Mouse (Mus musculus) limb, embryonic 10.5 days (tissue): Measurements from ENCODE around the gene Cdc42ep1. TPM values are rescaled to one million over a fixed set of nuclear protein-coding genes. Genes with fewer than 3 reads are reported as not detected.
A peak's percentile ranks its signal among the peaks of the same experiment; 100 is the strongest.

Experiments used
- DNase-seq: peaks from one replicate; pipeline ENCODE4 v3.0.0-alpha.2; 2017; ENCODE audit warnings: low spot score
- H3K27ac ChIP-seq: fragments of 300-500 bp; sonication (generic); 2 replicates; pipeline ENCODE4 v1.5.1; 2016; ENCODE audit warnings: mild to moderate bottlenecking
- H3K27me3 ChIP-seq: fragments of 300-500 bp; sonication (generic); 2 replicates; pipeline ENCODE4 v1.6.1; 2016; ENCODE audit warnings: low read depth, mild to moderate bottlenecking; ENCODE audit not compliant: poor library complexity, severe bottlenecking
- H3K36me3 ChIP-seq: fragments of 300-500 bp; sonication (generic); 2 replicates; pipeline ENCODE4 v1.6.1; 2016; ENCODE audit warnings: mild to moderate bottlenecking, moderate library complexity
- H3K4me1 ChIP-seq: fragments of 300-500 bp; sonication (generic); 2 replicates; pipeline ENCODE4 v1.6.1; 2016
- H3K4me3 ChIP-seq: fragments of 300-500 bp; sonication (generic); 2 replicates; pipeline ENCODE4 v1.5.1; 2016; ENCODE audit warnings: mild to moderate bottlenecking, moderate library complexity
- H3K9me3 ChIP-seq: fragments of 300-500 bp; sonication (generic); replicated peaks from 2 replicates; pipeline ENCODE4 v1.6.1; 2016; ENCODE audit warnings: mild to moderate bottlenecking
- WGBS: fragments of 180-500 bp; shearing (Covaris S2); methylation state at CpG from one replicate; pipeline ENCODE4 v1.1.7; 2016; 5-methylcytosine and 5-hydroxymethylcytosine counted together
- polyA plus RNA-seq: library from polyadenylated mRNA; unstranded; fragments of >200 nt; fragmentation: Nextera tagmentation; extraction: Ambion mirVana; gene quantifications from 2 replicates; pipeline ENCODE4 v1.2.1, GENCODE M21; 2016

Gene Cdc42ep1
- polyA plus RNA-seq, 1 experiment from 2014 or later = 18.8 TPM

GRCm38 (mm10) chr15:78832701-78833123, 9.7 kb upstream of the Cdc42ep1 start:
- 13% methylated on average over 14 of the region's 14 CpGs for WGBS
- Histone ChIP-seq H3K9me3 (no peaks in the 10 kb centered on the region), H3K27me3 (peaks cover 3% of the 10 kb centered on the region), H3K4me3 (peak overlapping the region; percentile 31), H3K36me3 (no peaks in the 10 kb centered on the region), H3K27ac (peak overlapping the region; percentile 90), H3K4me1 (peaks cover 70% of the 10 kb centered on the region)
- peak; percentile 73 for DNase-seq

- Histone ChIP-seq H3K27ac (peak overlapping the region; percentile 90), H3K9me3 (no peaks in the 10 kb centered on the region), H3K36me3 (no peaks in the 10 kb centered on the region), H3K4me3 (no peak overlapping the region), H3K27me3 (no peaks in the 10 kb centered on the region), H3K4me1 (peaks cover 62% of the 10 kb centered on the region)
- DNase-seq = no peak
- 91% methylated on average over 3 of the region's 3 CpGs for WGBS
Observed at GRCm38 (mm10) chr15:78833582-78833981, 8.8 kb upstream of the Cdc42ep1 start.

- H3K4me1 ChIP-seq = peaks cover 69% of the 10 kb centered on the region
- 22% methylated on average over 10 of the region's 10 CpGs for WGBS
Observed at GRCm38 (mm10) chr15:78834233-78835005, 8.0 kb upstream of the Cdc42ep1 start.

GRCm38 (mm10) chr15:78835200-78836085, 7.0 kb upstream of the Cdc42ep1 start:
- 13% methylated on average over 12 of the region's 12 CpGs for WGBS
- H3K4me1 ChIP-seq = peaks cover 79% of the 10 kb centered on the region
- no peaks in the 10 kb centered on the region for H3K36me3 ChIP-seq
- no peaks in the 10 kb centered on the region for H3K27me3 ChIP-seq
- H3K27ac ChIP-seq = peak overlapping the region; percentile 90
- no peaks in the 10 kb centered on the region for H3K9me3 ChIP-seq
- DNase-seq = no peak
- H3K4me3 ChIP-seq = peak overlapping the region; percentile 2; the same call in 1 of the 2 replicates

More at GRCm38 (mm10) chr15:78834233-78835005, 8.0 kb upstream of the Cdc42ep1 start:
- DNase-seq = no peak
- Histone ChIP-seq H3K27me3 (no peaks in the 10 kb centered on the region), H3K36me3 (no peaks in the 10 kb centered on the region), H3K27ac (peak overlapping the region; percentile 90), H3K4me3 (no peak overlapping the region), H3K9me3 (no peaks in the 10 kb centered on the region)

GRCm38 (mm10) chr15:78836086-78836621, 6.3 kb upstream of the Cdc42ep1 start:
- Histone ChIP-seq H3K27me3 (no peaks in the 10 kb centered on the region), H3K4me1 (peaks cover 81% of the 10 kb centered on the region), H3K4me3 (peak overlapping the region; percentile 16; the same call in 1 of the 2 replicates), H3K9me3 (no peaks in the 10 kb centered on the region), H3K36me3 (no peaks in the 10 kb centered on the region), H3K27ac (peak overlapping the region; percentile 90)
- no peak for DNase-seq
- WGBS = 25% methylated on average over 8 of the region's 8 CpGs

- DNase-seq = peak; percentile 73
- 0% methylated on average over 2 of the region's 2 CpGs for WGBS
Observed at GRCm38 (mm10) chr15:78839744-78840143, 2.7 kb upstream of the Cdc42ep1 start.

GRCm38 (mm10) chr15:78840241-78840640, 2.2 kb upstream of the Cdc42ep1 start:
- DNase-seq = no peak
- H3K9me3 ChIP-seq = no peaks in the 10 kb centered on the region
- H3K4me1 ChIP-seq = peaks cover 79% of the 10 kb centered on the region
- H3K4me3 ChIP-seq = 0 out of 2 replicates have a peak overlapping the region, but pooled peaks have one; percentile 9
- 42% methylated on average over 3 of the region's 3 CpGs for WGBS
- H3K27ac ChIP-seq = peak overlapping the region; percentile 84
- no peaks in the 10 kb centered on the region for H3K36me3 ChIP-seq
- peaks cover 23% of the 10 kb centered on the region for H3K27me3 ChIP-seq

More at GRCm38 (mm10) chr15:78839744-78840143, 2.7 kb upstream of the Cdc42ep1 start:
- Histone ChIP-seq H3K4me3 (0 out of 2 replicates have a peak overlapping the region, but pooled peaks have one; percentile 9), H3K27ac (peak overlapping the region; percentile 84), H3K4me1 (peaks cover 81% of the 10 kb centered on the region), H3K27me3 (peaks cover 20% of the 10 kb centered on the region), H3K36me3 (no peaks in the 10 kb centered on the region), H3K9me3 (no peaks in the 10 kb centered on the region)

- Histone ChIP-seq H3K9me3 (no peaks in the 10 kb centered on the region), H3K4me3 (no peak overlapping the region), H3K27me3 (peaks cover 23% of the 10 kb centered on the region), H3K4me1 (peaks cover 79% of the 10 kb centered on the region), H3K27ac (peak overlapping the region; percentile 84), H3K36me3 (no peaks in the 10 kb centered on the region)
- DNase-seq = no peak
- WGBS = 33% methylated on average over 11 of the region's 11 CpGs
Observed at GRCm38 (mm10) chr15:78840751-78841150, 1.7 kb upstream of the Cdc42ep1 start.

GRCm38 (mm10) chr15:78841161-78841790, 1.1 kb upstream of the Cdc42ep1 start:
- WGBS = 40% methylated on average over 6 of the region's 6 CpGs
- DNase-seq = no peak
- Histone ChIP-seq H3K9me3 (no peaks in the 10 kb centered on the region), H3K27me3 (peaks cover 23% of the 10 kb centered on the region), H3K27ac (peak overlapping the region; percentile 84), H3K36me3 (no peaks in the 10 kb centered on the region), H3K4me3 (no peak overlapping the region), H3K4me1 (peaks cover 74% of the 10 kb centered on the region)

- no peak for DNase-seq
- WGBS = 33% methylated on average over 21 of the region's 21 CpGs
- Histone ChIP-seq H3K4me1 (peaks cover 75% of the 10 kb centered on the region), H3K9me3 (no peaks in the 10 kb centered on the region), H3K4me3 (peak overlapping the region; percentile 66), H3K36me3 (peaks cover 13% of the 10 kb centered on the region), H3K27ac (peak overlapping the region; percentile 93), H3K27me3 (peaks cover 23% of the 10 kb centered on the region)
Observed at GRCm38 (mm10) chr15:78843581-78844469, 1.4 kb downstream of the Cdc42ep1 start.

GRCm38 (mm10) chr15:78844791-78845190, 2.4 kb downstream of the Cdc42ep1 start:
- DNase-seq = no peak
- Histone ChIP-seq H3K36me3 (peaks cover 19% of the 10 kb centered on the region), H3K27ac (peak overlapping the region; percentile 93), H3K4me3 (peak overlapping the region; percentile 66), H3K9me3 (no peaks in the 10 kb centered on the region), H3K4me1 (peaks cover 69% of the 10 kb centered on the region), H3K27me3 (peaks cover 26% of the 10 kb centered on the region)
- 38% methylated on average over 9 of the region's 9 CpGs for WGBS
